Mouse (Mus musculus): ENCODE measurements around the gene Gm13276. TPM values are rescaled to one million over a fixed set of nuclear protein-coding genes. Genes with fewer than 3 reads are reported as not detected.

Gene Gm13276
- total RNA-seq (2023) = not detected in 4 replicates

GRCm38 (mm10) chr4:88785409-88785808 lies at the start of gene Gm13276:
Gene Gm13276 (plus strand): TSS chr4:88785709.

GRCm38 (mm10) chr4:88754818-88755340 lies 30.6 kb upstream of the Gm13276 start, which contains the start of gene Gm13271:
Gene Gm13271 (plus strand): TSS chr4:88754868.

GRCm38 (mm10) chr4:88759610-88760268 lies 25.8 kb upstream of the Gm13276 start, which contains the start of gene Gm13283:
Gene Gm13283 (plus strand): TSS chr4:88760119.

GRCm38 (mm10) chr4:88773534-88773933 lies 12.0 kb upstream of the Gm13276 start, which contains the start of gene Gm13290:
Gene Gm13290 (plus strand): TSS chr4:88773834.

GRCm38 (mm10) chr4:88776622-88777021 lies 8.9 kb upstream of the Gm13276 start, which contains the start of gene Gm13289:
Gene Gm13289 (plus strand): TSS chr4:88776922.

GRCm38 (mm10) chr4:88779550-88779949 lies 6.0 kb upstream of the Gm13276 start, which contains the start of gene Gm13272:
Gene Gm13272 (plus strand): TSS chr4:88779850.

GRCm38 (mm10) chr4:88781831-88782230 lies 3.7 kb upstream of the Gm13276 start, which contains the start of gene Ifnz:
Gene Ifnz (plus strand): TSS chr4:88782131.

GRCm38 (mm10) chr4:88788402-88788801 lies 2.9 kb downstream of the Gm13276 start, which contains the start of gene Gm13277:
Gene Gm13277 (plus strand): TSS chr4:88788632.

GRCm38 (mm10) chr4:88791250-88791649 lies 5.7 kb downstream of the Gm13276 start, which contains the start of gene Gm13278:
Gene Gm13278 (plus strand): TSS chr4:88791550.

GRCm38 (mm10) chr4:88793936-88794675 lies 8.6 kb downstream of the Gm13276 start, which contains the start of gene Gm13275:
Gene Gm13275 (plus strand): TSS chr4:88794487.

GRCm38 (mm10) chr4:88797097-88797496 lies 11.6 kb downstream of the Gm13276 start, which contains the start of gene Gm13279:
Gene Gm13279 (plus strand): TSS chr4:88797397.

GRCm38 (mm10) chr4:88799365-88799764 lies 13.9 kb downstream of the Gm13276 start, which contains the start of gene Gm13285:
Gene Gm13285 (plus strand): TSS chr4:88799665.

GRCm38 (mm10) chr4:88802954-88803353 lies 17.4 kb downstream of the Gm13276 start, which contains the start of gene Gm13287:
Gene Gm13287 (plus strand): TSS chr4:88803254.

GRCm38 (mm10) chr4:88805231-88805630 lies 19.7 kb downstream of the Gm13276 start, which contains the start of gene Gm13288:
Gene Gm13288 (plus strand): TSS chr4:88805531.

GRCm38 (mm10) chr4:88815928-88816327 lies 30.4 kb downstream of the Gm13276 start, which contains the start of gene Ifna7:
Gene Ifna7 (plus strand): TSS chr4:88816228.

GRCm38 (mm10) chr4:88819659-88820058 lies 34.1 kb downstream of the Gm13276 start, which contains the start of gene Ifna11:
Gene Ifna11 (plus strand): TSS chr4:88819959.

GRCm38 (mm10) chr4:88827116-88827515 lies 41.6 kb downstream of the Gm13276 start, which contains the start of gene Ifna6:
Gene Ifna6 (plus strand): TSS chr4:88827416.

GRCm38 (mm10) chr4:88835225-88835624 lies 49.7 kb downstream of the Gm13276 start, which contains the start of gene Ifna5:
Gene Ifna5 (plus strand): TSS chr4:88835525.

